Mouse (Mus musculus): Measurements from ENCODE around the gene Meaf6. TPM values are rescaled to one million over a fixed set of nuclear protein-coding genes. Genes with fewer than 3 reads are reported as not detected.

The Meaf6 gene
- polyA plus RNA-seq, 1 experiment = 39.6 TPM

GRCm38 (mm10) chr4:125152469-125152868 lies 67.5 kb downstream of the Meaf6 start:
- no peak overlapping the region for H3K4me3 ChIP-seq (ENCODE audit: low read depth, low read length)
- TF ChIP-seq CTCF (IDR thresholded peaks at IDR 0.05; ENCODE audit: low read depth, low read length) = no peak
- TF ChIP-seq POLR2A (IDR thresholded peaks at IDR 0.05; ENCODE audit: insufficient read depth, low read length) = no peak
- no peak for TF ChIP-seq EP300 (IDR thresholded peaks at IDR 0.05; ENCODE audit: insufficient read depth, low read depth, low read length)

DNA sequence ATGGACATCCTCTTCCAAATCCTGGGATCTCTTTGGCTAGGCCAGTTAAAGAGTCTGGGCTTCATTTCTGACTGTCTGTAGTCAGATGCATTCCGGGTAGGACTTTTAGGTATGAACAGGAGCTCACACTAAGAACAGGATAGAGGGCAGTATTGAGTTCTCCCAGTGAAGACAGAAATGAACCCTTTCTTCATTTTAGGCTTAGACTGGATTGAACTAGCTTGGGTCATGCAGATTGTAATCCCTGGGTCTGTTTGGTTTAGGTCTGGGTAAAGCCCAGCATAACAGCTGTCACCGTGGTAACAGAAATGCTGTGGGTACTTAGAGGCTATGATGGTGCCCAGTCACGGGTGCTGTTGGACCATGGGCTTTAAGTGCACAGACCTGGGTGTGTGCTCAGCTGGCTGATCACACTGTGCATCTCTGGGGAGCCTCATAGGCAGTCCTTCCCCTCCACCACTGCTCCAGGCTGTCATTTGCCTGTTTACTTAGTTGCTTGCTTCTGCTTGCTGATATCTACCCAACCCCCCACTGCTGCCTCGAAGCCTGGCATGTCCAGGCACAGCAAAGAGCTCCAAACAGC lies 68.8 kb downstream of the Meaf6 start:
- H3K36me3 ChIP-seq (ENCODE audit: control insufficient read depth, insufficient read depth, low read length, poor library complexity, severe bottlenecking) = no peaks in the 10 kb centered on the region
- H3K9ac ChIP-seq (ENCODE audit: low read depth, poor library complexity, severe bottlenecking) = no peak overlapping the region
- H3K9me3 ChIP-seq (replicated peaks; ENCODE audit: control insufficient read depth, insufficient read depth, low read length, poor library complexity, severe bottlenecking) = no peaks in the 10 kb centered on the region
- H3K27ac ChIP-seq (ENCODE audit: insufficient read depth, low read length) = no peak overlapping the region
- H3K4me1 ChIP-seq (ENCODE audit: control insufficient read depth, insufficient read depth, low read length) = no peaks in the 10 kb centered on the region
- no peak overlapping the region for H3K4me3 ChIP-seq (ENCODE audit: low read depth, low read length)
- H3K27me3 ChIP-seq (ENCODE audit: control insufficient read depth, insufficient read depth, low read length, poor library complexity, severe bottlenecking) = no peaks in the 10 kb centered on the region
- no peak for TF ChIP-seq EP300 (IDR thresholded peaks at IDR 0.05; ENCODE audit: insufficient read depth, low read depth, low read length)
- TF ChIP-seq POLR2A (IDR thresholded peaks at IDR 0.05; ENCODE audit: insufficient read depth, low read length) = no peak
- no peak for TF ChIP-seq CTCF (IDR thresholded peaks at IDR 0.05; ENCODE audit: low read depth, low read length)

More at GRCm38 (mm10) chr4:125152469-125152868, 67.5 kb downstream of the Meaf6 start:
- H3K27ac ChIP-seq (ENCODE audit: insufficient read depth, low read length) = no peak overlapping the region
- no peaks in the 10 kb centered on the region for H3K36me3 ChIP-seq (ENCODE audit: control insufficient read depth, insufficient read depth, low read length, poor library complexity, severe bottlenecking)
- no peaks in the 10 kb centered on the region for H3K9me3 ChIP-seq (replicated peaks; ENCODE audit: control insufficient read depth, insufficient read depth, low read length, poor library complexity, severe bottlenecking)
- no peak overlapping the region for H3K9ac ChIP-seq (ENCODE audit: low read depth, poor library complexity, severe bottlenecking)
- no peaks in the 10 kb centered on the region for H3K4me1 ChIP-seq (ENCODE audit: control insufficient read depth, insufficient read depth, low read length)
- no peaks in the 10 kb centered on the region for H3K27me3 ChIP-seq (ENCODE audit: control insufficient read depth, insufficient read depth, low read length, poor library complexity, severe bottlenecking)

- TF ChIP-seq POLR2A (IDR thresholded peaks at IDR 0.05; ENCODE audit: insufficient read depth, low read length) (no peak), EP300 (IDR thresholded peaks at IDR 0.05; ENCODE audit: insufficient read depth, low read depth, low read length) (no peak), CTCF (IDR thresholded peaks at IDR 0.05; ENCODE audit: low read depth, low read length) (no peak)
- H3K9ac ChIP-seq (ENCODE audit: low read depth, poor library complexity, severe bottlenecking) = no peak overlapping the region
- no peaks in the 10 kb centered on the region for H3K36me3 ChIP-seq (ENCODE audit: control insufficient read depth, insufficient read depth, low read length, poor library complexity, severe bottlenecking)
- H3K9me3 ChIP-seq (replicated peaks; ENCODE audit: control insufficient read depth, insufficient read depth, low read length, poor library complexity, severe bottlenecking) = no peaks in the 10 kb centered on the region
- H3K4me1 ChIP-seq (ENCODE audit: control insufficient read depth, insufficient read depth, low read length) = no peaks in the 10 kb centered on the region
- H3K27me3 ChIP-seq (ENCODE audit: control insufficient read depth, insufficient read depth, low read length, poor library complexity, severe bottlenecking) = no peaks in the 10 kb centered on the region
- no peak overlapping the region for H3K4me3 ChIP-seq (ENCODE audit: low read depth, low read length)
- no peak overlapping the region for H3K27ac ChIP-seq (ENCODE audit: insufficient read depth, low read length)
These were observed 70.7 kb downstream of the Meaf6 start for GRCm38 (mm10) chr4:125155646-125156045.

- H3K9me3 ChIP-seq (replicated peaks; ENCODE audit: control insufficient read depth, insufficient read depth, low read length, poor library complexity, severe bottlenecking) = no peaks in the 10 kb centered on the region
- H3K4me3 ChIP-seq (ENCODE audit: low read depth, low read length) = no peak overlapping the region
- no peak for TF ChIP-seq CTCF (IDR thresholded peaks at IDR 0.05; ENCODE audit: low read depth, low read length)
- no peak for TF ChIP-seq POLR2A (IDR thresholded peaks at IDR 0.05; ENCODE audit: insufficient read depth, low read length)
- no peak for TF ChIP-seq EP300 (IDR thresholded peaks at IDR 0.05; ENCODE audit: insufficient read depth, low read depth, low read length)
- H3K4me1 ChIP-seq (ENCODE audit: control insufficient read depth, insufficient read depth, low read length) = peaks cover 2% of the 10 kb centered on the region
- H3K36me3 ChIP-seq (ENCODE audit: control insufficient read depth, insufficient read depth, low read length, poor library complexity, severe bottlenecking) = no peaks in the 10 kb centered on the region
- H3K9ac ChIP-seq (ENCODE audit: low read depth, poor library complexity, severe bottlenecking) = no peak overlapping the region
- H3K27ac ChIP-seq (ENCODE audit: insufficient read depth, low read length) = no peak overlapping the region
- H3K27me3 ChIP-seq (ENCODE audit: control insufficient read depth, insufficient read depth, low read length, poor library complexity, severe bottlenecking) = no peaks in the 10 kb centered on the region
These were observed 72.4 kb downstream of the Meaf6 start for GRCm38 (mm10) chr4:125157322-125157721.

- Histone ChIP-seq H3K9ac (ENCODE audit: low read depth, poor library complexity, severe bottlenecking) (no peak overlapping the region), H3K36me3 (ENCODE audit: control insufficient read depth, insufficient read depth, low read length, poor library complexity, severe bottlenecking) (no peaks in the 10 kb centered on the region), H3K9me3 (replicated peaks; ENCODE audit: control insufficient read depth, insufficient read depth, low read length, poor library complexity, severe bottlenecking) (no peaks in the 10 kb centered on the region), H3K4me3 (ENCODE audit: low read depth, low read length) (no peak overlapping the region), H3K27me3 (ENCODE audit: control insufficient read depth, insufficient read depth, low read length, poor library complexity, severe bottlenecking) (no peaks in the 10 kb centered on the region), H3K4me1 (ENCODE audit: control insufficient read depth, insufficient read depth, low read length) (peaks cover 7% of the 10 kb centered on the region), H3K27ac (ENCODE audit: insufficient read depth, low read length) (no peak overlapping the region)
- TF ChIP-seq CTCF (IDR thresholded peaks at IDR 0.05; ENCODE audit: low read depth, low read length) = no peak
- TF ChIP-seq POLR2A (IDR thresholded peaks at IDR 0.05; ENCODE audit: insufficient read depth, low read length) = no peak
- TF ChIP-seq EP300 (IDR thresholded peaks at IDR 0.05; ENCODE audit: insufficient read depth, low read depth, low read length) = no peak
These were observed 73.1 kb downstream of the Meaf6 start for GRCm38 (mm10) chr4:125158081-125158480.

- TF ChIP-seq POLR2A (IDR thresholded peaks at IDR 0.05; ENCODE audit: insufficient read depth, low read length) (no peak), EP300 (IDR thresholded peaks at IDR 0.05; ENCODE audit: insufficient read depth, low read depth, low read length) (no peak), CTCF (IDR thresholded peaks at IDR 0.05; ENCODE audit: low read depth, low read length) (no peak)
- H3K4me3 ChIP-seq (ENCODE audit: low read depth, low read length) = no peak overlapping the region
- no peak overlapping the region for H3K9ac ChIP-seq (ENCODE audit: low read depth, poor library complexity, severe bottlenecking)
- H3K27me3 ChIP-seq (ENCODE audit: control insufficient read depth, insufficient read depth, low read length, poor library complexity, severe bottlenecking) = no peaks in the 10 kb centered on the region
- no peaks in the 10 kb centered on the region for H3K9me3 ChIP-seq (replicated peaks; ENCODE audit: control insufficient read depth, insufficient read depth, low read length, poor library complexity, severe bottlenecking)
- H3K27ac ChIP-seq (ENCODE audit: insufficient read depth, low read length) = no peak overlapping the region
- no peaks in the 10 kb centered on the region for H3K36me3 ChIP-seq (ENCODE audit: control insufficient read depth, insufficient read depth, low read length, poor library complexity, severe bottlenecking)
- peaks cover 11% of the 10 kb centered on the region for H3K4me1 ChIP-seq (ENCODE audit: control insufficient read depth, insufficient read depth, low read length)
These were observed 73.8 kb downstream of the Meaf6 start for GRCm38 (mm10) chr4:125158581-125159317.

Data from ES-Bruce4 (cell line).